Mouse (Mus musculus) thymus, postnatal 36 days (tissue): ENCODE data around the gene Tuba1b.
A peak's percentile ranks its signal among the peaks of the same experiment; 100 is the strongest.
"Not testable (repeated sequence)": the region's sequence is repeated elsewhere in the genome, so short reads cannot be mapped to it uniquely, and the experiment has no call there.

Experiments
- DNase-seq, 2 experiments: peaks; one replicate each; pipeline ENCODE4 v3.0.0; 2022; ENCODE audit warnings: mixed read lengths in 2 of 2

Tuba1b gene

DNA sequence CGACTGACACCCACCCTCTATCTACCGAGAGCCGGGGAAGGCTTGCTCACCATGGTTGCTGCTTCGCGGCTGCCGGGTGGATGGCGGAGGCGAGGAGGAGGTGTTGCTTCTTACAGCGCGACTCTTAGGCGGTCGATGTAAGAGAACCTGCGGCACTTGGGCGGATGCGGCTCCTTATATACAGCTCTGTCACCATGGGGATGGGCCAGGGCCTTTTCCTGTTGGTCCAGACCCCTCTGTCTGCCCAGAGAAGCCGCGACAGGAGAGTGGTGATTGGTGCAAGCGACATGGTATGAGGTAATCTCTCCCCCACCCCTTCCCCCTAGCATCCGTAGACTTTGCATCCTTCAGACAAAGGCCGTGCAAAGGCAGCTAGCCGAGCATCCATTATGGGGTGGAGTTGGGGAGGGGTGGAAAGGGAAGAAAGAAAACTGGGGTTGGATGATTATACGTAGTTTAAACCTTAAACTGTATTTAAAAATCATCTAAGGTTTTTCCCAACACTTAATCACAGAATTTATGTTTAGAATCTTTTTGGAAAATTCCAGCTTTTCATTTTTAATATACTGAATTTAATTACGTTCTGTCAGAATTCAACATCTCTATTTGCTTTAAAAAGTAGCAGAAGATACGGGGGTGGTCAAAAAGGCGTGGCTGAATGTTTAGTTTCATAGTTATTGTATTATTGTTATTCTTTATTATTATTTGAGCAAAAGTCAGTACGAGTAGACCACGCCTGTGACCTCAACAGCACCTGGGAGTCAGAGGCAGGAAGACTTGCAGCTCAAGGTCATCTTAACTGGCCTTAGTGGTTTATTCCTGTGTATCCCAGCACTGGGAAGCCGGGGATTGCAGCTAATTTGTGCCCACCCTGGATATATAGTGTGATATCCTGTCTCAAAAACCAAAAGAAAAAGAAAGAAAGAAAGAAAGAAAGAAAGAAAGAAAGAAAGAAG lies 19.3 kb upstream of the Tuba1b start, which contains the start of the genes Gm49450 and Tuba1a:
Gene Gm49450 (minus strand): TSS at position 151 of the 956 bp plus-strand sequence.
Gene Tuba1a (minus strand): TSS at position 303 of the 956 bp plus-strand sequence.
- DNase-seq = peak; percentile 95 to 98

GRCm38 (mm10) chr15:98952751-98953400 lies 18.5 kb upstream of the Tuba1b start:
- DNase-seq = peak; percentile 88 to 89

GRCm38 (mm10) chr15:98952063-98952455 lies 17.7 kb upstream of the Tuba1b start:
- no peak for DNase-seq

- DNase-seq = not testable (repeated sequence)
Observed at GRCm38 (mm10) chr15:98951122-98952062, 17.0 kb upstream of the Tuba1b start.

- no peak for DNase-seq
Observed at GRCm38 (mm10) chr15:98949607-98949892, 15.2 kb upstream of the Tuba1b start.

DNA sequence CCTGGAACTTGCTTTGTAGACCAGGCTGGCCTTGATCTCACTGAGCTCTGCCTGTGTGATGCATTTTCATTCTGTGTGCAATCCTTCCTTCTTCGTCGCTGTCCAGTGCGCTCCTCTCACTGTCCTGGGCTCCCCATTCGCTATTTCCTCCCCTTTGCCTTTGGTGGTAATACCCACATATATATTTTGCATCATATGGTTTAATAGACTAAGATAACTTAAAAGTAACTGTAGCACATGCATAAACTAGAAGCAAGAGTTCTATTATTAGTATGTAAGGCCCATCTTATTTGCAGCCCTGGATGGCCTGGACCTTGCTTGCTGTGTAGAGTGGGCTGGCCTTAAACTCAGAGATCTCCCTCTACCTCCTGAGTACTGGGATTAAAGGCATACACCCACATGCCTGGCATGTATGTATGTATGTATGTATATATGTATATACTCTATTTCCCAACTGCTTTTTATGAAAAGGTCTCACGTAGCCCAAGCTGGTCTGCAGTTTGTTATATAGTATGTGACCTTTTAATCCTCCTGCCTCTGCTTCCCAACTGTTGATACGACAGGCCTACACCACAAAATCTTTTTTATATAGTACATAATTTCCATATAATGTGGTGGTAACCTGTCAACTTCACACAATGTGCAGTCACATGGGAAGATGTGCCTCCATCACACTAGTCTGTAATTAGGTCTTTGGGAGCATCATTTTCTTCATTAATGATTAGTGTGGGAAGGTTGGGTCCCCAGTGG lies 14.7 kb upstream of the Tuba1b start:
- DNase-seq = no peak

- DNase-seq = no peak
Observed at GRCm38 (mm10) chr15:98948382-98948781, 14.0 kb upstream of the Tuba1b start.

DNA sequence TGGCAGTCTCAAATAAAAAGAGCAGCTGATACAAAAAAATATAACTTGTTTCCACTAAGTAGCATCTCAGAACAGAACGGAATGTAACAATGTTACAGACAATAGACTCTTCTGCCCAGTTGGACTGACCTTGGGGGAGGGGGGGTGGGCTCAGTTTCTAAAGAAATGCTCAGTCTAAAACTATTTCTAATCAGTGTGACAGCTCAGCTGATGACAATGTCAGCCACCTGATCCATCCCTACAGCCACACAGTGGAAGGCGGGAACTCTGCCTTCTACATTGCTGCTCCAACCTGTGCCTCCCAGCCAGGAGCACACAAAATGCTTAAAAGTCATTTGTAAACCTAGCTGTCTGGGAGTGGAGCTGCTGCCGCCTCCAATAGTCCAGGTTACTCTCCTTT lies 13.5 kb upstream of the Tuba1b start:
- no peak for DNase-seq

- DNase-seq = no peak
Observed at GRCm38 (mm10) chr15:98943133-98943532, 8.8 kb upstream of the Tuba1b start.

- no peak for DNase-seq
Observed at GRCm38 (mm10) chr15:98942081-98942480, 7.7 kb upstream of the Tuba1b start.

GRCm38 (mm10) chr15:98941539-98941938 lies 7.2 kb upstream of the Tuba1b start:
- no peak for DNase-seq

- DNase-seq = no peak
Observed at GRCm38 (mm10) chr15:98940816-98941215, 6.5 kb upstream of the Tuba1b start.

- DNase-seq = peak; percentile 93 to 96
Observed at GRCm38 (mm10) chr15:98933833-98934216, 540 bp downstream of the Tuba1b start.

DNA sequence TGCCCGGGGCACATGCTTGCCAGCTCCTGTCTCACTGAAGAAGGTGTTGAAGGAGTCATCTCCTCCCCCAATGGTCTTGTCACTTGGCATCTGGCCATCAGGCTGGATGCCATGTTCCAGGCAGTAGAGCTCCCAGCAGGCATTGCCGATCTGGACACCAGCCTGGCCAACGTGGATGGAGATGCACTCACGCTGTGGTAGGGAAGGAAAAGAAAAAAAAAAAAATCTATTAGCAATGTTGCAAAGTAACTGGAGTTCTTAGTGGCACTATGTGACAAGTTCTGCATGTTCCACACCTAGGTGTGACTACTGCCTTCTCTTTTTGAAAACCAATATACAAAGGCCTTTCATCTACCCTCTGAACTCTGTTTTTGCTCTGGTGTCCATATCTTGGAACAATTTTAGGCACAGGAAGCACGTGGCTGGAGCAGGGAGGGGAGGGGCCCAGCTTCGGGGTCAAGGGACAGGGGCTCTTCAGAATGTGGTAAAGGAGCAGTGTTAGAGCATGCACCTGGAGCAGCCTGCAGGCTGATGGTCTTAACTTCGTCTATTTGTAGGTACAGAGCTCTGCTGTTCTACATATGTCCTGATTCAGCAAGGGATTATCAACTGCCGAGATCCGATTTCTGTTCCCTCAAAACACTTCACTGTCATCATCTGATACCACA lies 1.2 kb downstream of the Tuba1b start:
- DNase-seq = peak; percentile 19 to 52

- DNase-seq = no peak
Observed at GRCm38 (mm10) chr15:98930998-98931397, 3.4 kb downstream of the Tuba1b start.

GRCm38 (mm10) chr15:98930017-98930734 lies 4.2 kb downstream of the Tuba1b start:
- DNase-seq = no peak

DNA sequence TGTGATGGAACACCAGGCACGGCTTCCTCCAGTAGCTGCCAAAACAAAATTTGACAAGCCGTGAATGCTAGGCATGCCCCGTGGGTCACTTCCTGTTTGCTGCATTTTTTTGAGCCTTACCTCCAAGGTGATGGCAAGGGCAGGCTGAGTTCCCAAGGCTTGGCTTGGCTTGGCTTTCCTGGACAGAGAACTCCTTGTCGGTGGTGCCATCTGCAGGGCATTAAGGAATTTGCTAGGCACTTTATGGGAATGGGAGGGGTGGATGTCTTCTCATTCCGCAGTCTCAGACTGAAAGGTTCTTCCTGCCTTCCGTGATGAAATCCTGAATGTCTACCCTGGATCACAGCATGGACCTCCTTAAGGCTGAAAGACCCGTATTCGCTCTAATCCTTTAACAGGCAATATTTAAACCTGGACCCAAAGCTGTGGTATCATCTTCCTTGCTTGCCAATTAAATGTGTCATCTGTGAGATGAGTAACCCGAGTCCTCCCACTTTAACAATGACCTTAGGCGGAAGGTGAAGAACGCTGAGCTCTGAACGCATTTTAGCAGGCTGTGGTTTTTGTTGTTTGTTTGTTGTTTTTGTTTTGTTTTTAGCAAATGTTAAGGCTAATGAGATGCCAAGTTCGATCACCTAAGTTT lies 5.6 kb downstream of the Tuba1b start:
- peak in 1 of 2 experiments; percentile 18 for DNase-seq

- DNase-seq = no peak
Observed at GRCm38 (mm10) chr15:98927566-98927965, 6.8 kb downstream of the Tuba1b start.

GRCm38 (mm10) chr15:98924682-98925081 lies 9.7 kb downstream of the Tuba1b start:
- no peak for DNase-seq

GRCm38 (mm10) chr15:98923031-98923537 lies 11.3 kb downstream of the Tuba1b start:
- no peak for DNase-seq
